Mouse (Mus musculus): Measurements from ENCODE around the gene Hid1. TPM values are rescaled to one million over a fixed set of nuclear protein-coding genes. Genes with fewer than 3 reads are reported as not detected.

Hid1 gene
- polyA plus RNA-seq, 1 experiment from 2014 or later: 44.0 TPM

Other genes starting within 250 kb of the Hid1 start
- 2.0 and 3.4 TPM in 2 replicates for gene Cd300lf, start 233.8 kb downstream of the Hid1 start, polyA plus RNA-seq (2015; fragmentation: Nextera tagmentation; extraction: Ambion mirVana)
- 136 and 138 TPM in 2 replicates for gene Slc9a3r1, start 204.4 kb downstream of the Hid1 start, polyA plus RNA-seq (2015; fragmentation: Nextera tagmentation; extraction: Ambion mirVana)
- 8.3 and 9.7 TPM in 2 replicates for gene Tmem104, start 180.3 kb downstream of the Hid1 start, polyA plus RNA-seq (2015; fragmentation: Nextera tagmentation; extraction: Ambion mirVana)
- gene Nat9, start 179.9 kb downstream of the Hid1 start, polyA plus RNA-seq (2015; fragmentation: Nextera tagmentation; extraction: Ambion mirVana): 21.8 and 23.4 TPM in 2 replicates
- gene Grin2c, start 100.5 kb downstream of the Hid1 start, polyA plus RNA-seq (2015; fragmentation: Nextera tagmentation; extraction: Ambion mirVana): not detected in 2 replicates
- 15.4 and 15.9 TPM in 2 replicates for gene Fdxr, start 90.7 kb downstream of the Hid1 start, polyA plus RNA-seq (2015; fragmentation: Nextera tagmentation; extraction: Ambion mirVana)
- gene Fads6, start 70.1 kb downstream of the Hid1 start, polyA plus RNA-seq (2015; fragmentation: Nextera tagmentation; extraction: Ambion mirVana): 1.6 and 1.7 TPM in 2 replicates
- gene Otop2, start 60.6 kb downstream of the Hid1 start, polyA plus RNA-seq (2015; fragmentation: Nextera tagmentation; extraction: Ambion mirVana): 1.9 and 2.5 TPM in 2 replicates
- gene Ush1g, start 45.7 kb downstream of the Hid1 start, polyA plus RNA-seq (2015; fragmentation: Nextera tagmentation; extraction: Ambion mirVana): 0.62 and 0.76 TPM in 2 replicates
- gene Otop3, start 33.0 kb downstream of the Hid1 start, polyA plus RNA-seq (2015; fragmentation: Nextera tagmentation; extraction: Ambion mirVana): 4.6 and 8.4 TPM in 2 replicates
- 6.1 and 6.6 TPM in 2 replicates for gene Cdr2l, start 14.2 kb upstream of the Hid1 start, polyA plus RNA-seq (2015; fragmentation: Nextera tagmentation; extraction: Ambion mirVana)
- 160 and 162 TPM in 2 replicates for gene Mrpl58, start 36.0 kb upstream of the Hid1 start, polyA plus RNA-seq (2015; fragmentation: Nextera tagmentation; extraction: Ambion mirVana)
- 746 and 843 TPM in 2 replicates for gene Atp5h, start 52.2 kb upstream of the Hid1 start, polyA plus RNA-seq (2015; fragmentation: Nextera tagmentation; extraction: Ambion mirVana)
- 3.2 and 3.6 TPM in 2 replicates for gene Kctd2, start 52.4 kb upstream of the Hid1 start, polyA plus RNA-seq (2015; fragmentation: Nextera tagmentation; extraction: Ambion mirVana)
- gene Trim80, start 72.8 kb upstream of the Hid1 start, polyA plus RNA-seq (2015; fragmentation: Nextera tagmentation; extraction: Ambion mirVana): 0.22 and 0.26 TPM in 2 replicates
- gene Slc16a5, start 94.7 kb upstream of the Hid1 start, polyA plus RNA-seq (2015; fragmentation: Nextera tagmentation; extraction: Ambion mirVana): 2.8 and 3.7 TPM in 2 replicates
- gene Armc7, start 107.9 kb upstream of the Hid1 start, polyA plus RNA-seq (2015; fragmentation: Nextera tagmentation; extraction: Ambion mirVana): 7.9 and 8.0 TPM in 2 replicates
- gene Nt5c, start 124.1 kb upstream of the Hid1 start, polyA plus RNA-seq (2015; fragmentation: Nextera tagmentation; extraction: Ambion mirVana): 112 and 113 TPM in 2 replicates
- 454 and 457 TPM in 2 replicates for gene Jpt1, start 146.6 kb upstream of the Hid1 start, polyA plus RNA-seq (2015; fragmentation: Nextera tagmentation; extraction: Ambion mirVana)
- 687 and 737 TPM in 2 replicates for gene Sumo2, start 168.5 kb upstream of the Hid1 start, polyA plus RNA-seq (2015; fragmentation: Nextera tagmentation; extraction: Ambion mirVana)
- gene Nup85, start 196.7 kb upstream of the Hid1 start, polyA plus RNA-seq (2015; fragmentation: Nextera tagmentation; extraction: Ambion mirVana): 138 and 141 TPM in 2 replicates
- 78.5 and 91.1 TPM in 2 replicates for gene Mrps7, start 236.2 kb upstream of the Hid1 start, polyA plus RNA-seq (2015; fragmentation: Nextera tagmentation; extraction: Ambion mirVana)
- gene Gga3, start 236.3 kb upstream of the Hid1 start, polyA plus RNA-seq (2015; fragmentation: Nextera tagmentation; extraction: Ambion mirVana): 17.4 and 18.8 TPM in 2 replicates
- 35.9 and 47.4 TPM in 2 replicates for gene Mif4gd, start 245.2 kb upstream of the Hid1 start, polyA plus RNA-seq (2015; fragmentation: Nextera tagmentation; extraction: Ambion mirVana)

Data from stomach, embryonic 16.5 days (tissue).